Mouse (Mus musculus) large intestine, adult 2 months (tissue): ENCODE measurements around the gene Scoc. TPM values are rescaled to one million over a fixed set of nuclear protein-coding genes. Genes with fewer than 3 reads are reported as not detected.

Source experiments
- DNase-seq: peaks from one replicate; pipeline ENCODE4 v3.0.0-alpha.2; 2012; ENCODE audit warnings: low read depth, low spot score
- WGBS: fragments of 180-500 bp; shearing (Covaris S2); methylation state at CpG from one replicate; pipeline ENCODE4 v1.1.7; 2018; 5-methylcytosine and 5-hydroxymethylcytosine counted together
- polyA plus RNA-seq: library from polyadenylated mRNA; depleted of rRNA; stranded (reverse); fragments of >200 nt; gene quantifications from 2 replicates; pipeline ENCODE4 v1.2.3, GENCODE M21; 2012; rRNA removed

Scoc gene
- polyA plus RNA-seq, 1 experiment = 2.6 TPM

DNA sequence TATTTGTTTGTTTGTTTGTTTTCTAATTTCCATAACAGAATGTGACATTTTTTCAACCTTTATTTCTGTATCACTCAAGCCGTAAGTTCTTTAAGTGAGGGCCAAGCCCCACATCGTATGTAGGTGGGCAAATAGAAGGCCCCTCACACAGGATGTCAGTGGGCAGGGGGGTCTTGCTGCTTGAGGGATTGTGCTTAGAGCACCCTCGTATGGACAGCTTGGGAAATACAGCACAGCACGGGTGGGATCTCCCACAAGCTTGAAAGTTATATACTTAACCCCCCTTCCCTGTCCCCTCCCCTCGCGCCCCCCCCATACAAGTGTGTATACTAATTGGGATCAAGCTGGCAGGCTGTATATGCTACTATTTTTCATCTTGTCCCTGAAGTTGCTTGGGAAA lies 51.4 kb downstream of the Scoc start:
- 36% methylated on average over 6 of the region's 6 CpGs for WGBS
- DNase-seq = no peak

DNA sequence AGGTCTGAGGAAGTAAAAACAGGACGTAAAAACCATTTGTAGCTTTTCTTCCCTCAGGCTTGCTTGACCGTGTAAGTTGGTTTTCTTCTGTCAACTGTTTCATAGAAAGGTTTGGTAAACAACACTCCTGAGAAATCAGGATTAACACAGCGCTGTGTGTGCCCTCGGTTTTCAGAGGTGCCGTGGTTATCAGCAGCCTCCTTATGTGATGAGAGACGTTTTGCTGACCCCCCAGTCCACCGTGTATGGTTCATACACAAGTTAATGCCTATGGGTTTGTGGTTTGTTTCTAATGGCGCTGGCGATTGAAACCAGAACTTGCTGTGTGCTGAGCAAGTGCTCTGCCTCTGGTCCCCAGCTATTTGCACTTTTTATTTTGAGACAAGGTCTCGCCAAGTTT lies 52.6 kb downstream of the Scoc start:
- 69% methylated on average over 10 of the region's 10 CpGs for WGBS
- no peak for DNase-seq

GRCm38 (mm10) chr8:83397726-83398125 lies 60.5 kb downstream of the Scoc start:
- DNase-seq = no peak
- 54% methylated on average over 4 of the region's 4 CpGs for WGBS

DNA sequence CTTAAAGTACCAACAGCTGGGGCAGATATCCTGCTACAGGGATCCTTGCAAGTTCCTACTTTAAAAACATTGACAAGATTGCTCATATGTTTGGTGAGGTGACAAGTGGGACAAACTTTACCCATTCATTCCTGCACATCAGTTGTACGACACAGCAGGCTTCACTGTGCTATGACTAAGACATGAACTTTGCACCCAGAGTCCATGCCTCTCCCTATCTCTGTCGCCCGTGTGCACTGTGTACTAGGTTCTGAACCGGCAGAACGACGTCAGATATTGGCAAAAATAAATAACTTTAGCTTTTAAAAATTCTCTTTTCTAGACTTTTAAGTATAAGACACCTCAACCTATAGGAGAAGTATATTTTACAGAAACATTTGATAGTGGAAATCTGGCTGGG lies 61.5 kb downstream of the Scoc start:
- WGBS = 38% methylated on average over 6 of the region's 6 CpGs
- peak; percentile 11 for DNase-seq

GRCm38 (mm10) chr8:83394325-83394724 lies 63.9 kb downstream of the Scoc start:
- 85% methylated on average over 5 of the region's 5 CpGs for WGBS
- DNase-seq = no peak

DNA sequence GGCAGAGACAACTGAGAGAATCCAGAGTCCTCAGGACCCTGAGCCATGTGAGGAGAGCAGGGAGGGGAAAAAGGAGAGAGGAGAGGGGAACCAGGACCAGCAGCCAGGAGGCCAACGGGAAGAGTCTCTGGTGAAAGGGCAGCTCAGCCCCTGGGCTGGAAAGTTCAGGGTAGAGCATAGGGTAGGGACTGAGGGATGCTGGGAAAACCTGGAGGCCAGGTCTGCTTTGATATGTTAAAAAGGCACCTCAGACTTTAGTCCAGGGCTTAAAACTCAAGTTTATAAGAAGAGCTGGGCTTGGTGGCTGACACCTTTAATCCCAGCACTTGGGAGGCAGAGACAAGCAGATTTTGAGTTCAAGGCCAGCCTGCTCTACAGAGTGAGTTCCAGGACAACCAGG lies 65.7 kb downstream of the Scoc start:
- no peak for DNase-seq
- WGBS = 50% methylated on average over 1 of the region's 1 CpGs

- 9% methylated on average over 14 of the region's 14 CpGs for WGBS
- DNase-seq = no peak
Observed at GRCm38 (mm10) chr8:83390006-83390701, 68.0 kb downstream of the Scoc start.

DNA sequence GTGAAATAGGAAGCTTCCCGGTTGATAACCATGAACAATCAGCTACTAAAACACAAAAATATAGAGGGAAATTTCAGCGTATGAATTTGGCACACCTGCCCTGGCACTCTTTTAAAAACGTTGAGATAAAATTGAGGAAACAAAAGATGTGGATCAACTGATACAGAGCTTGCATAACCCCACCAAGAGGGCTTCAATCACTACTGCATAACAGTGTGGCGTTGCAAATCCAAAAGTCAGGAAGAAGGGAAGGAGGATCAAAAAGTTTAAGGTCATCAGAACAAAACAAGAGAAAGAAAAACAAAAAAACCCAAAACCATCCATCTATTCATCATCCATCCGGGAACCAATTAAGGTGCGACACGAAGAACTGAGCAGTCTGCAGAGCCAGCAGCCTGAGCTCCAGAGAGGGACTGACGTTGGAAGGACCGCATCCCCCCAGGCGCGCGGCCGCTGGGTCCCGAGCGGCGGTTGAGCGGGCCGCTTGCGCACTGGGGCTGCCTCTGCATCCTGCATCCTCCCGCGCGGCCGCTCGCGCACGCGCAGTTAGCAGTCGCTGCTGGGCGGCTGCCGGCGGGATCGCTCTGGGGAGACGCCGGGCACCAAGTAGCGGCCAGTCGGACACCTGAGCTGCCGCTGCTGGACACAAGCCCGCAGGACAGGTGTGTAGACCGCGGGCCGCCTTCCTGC lies 68.7 kb downstream of the Scoc start, which contains the start of gene Clgn:
Gene Clgn, plus strand, starts transcription at position 552 of the 690 bp plus-strand sequence.
- no peak for DNase-seq

DNA sequence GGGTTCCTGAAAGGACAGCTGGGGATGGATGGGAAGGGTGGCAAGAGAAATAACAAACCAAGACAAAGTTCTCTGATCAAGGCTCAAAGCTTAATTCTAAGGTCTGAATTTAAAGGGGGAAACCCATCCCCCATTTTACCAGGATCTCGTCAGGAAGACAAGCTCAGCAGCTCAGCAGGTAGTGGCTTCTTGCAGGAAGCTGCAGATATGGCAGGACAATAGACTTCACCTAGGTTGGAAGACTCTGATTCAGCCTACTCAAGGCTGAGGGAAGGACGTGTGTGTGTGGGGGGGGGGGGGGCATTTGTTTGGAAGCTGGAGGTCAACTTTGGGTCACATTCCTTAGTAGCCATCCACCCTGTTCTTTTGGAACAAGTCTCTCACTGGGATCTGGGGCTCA lies 75.3 kb downstream of the Scoc start:
- WGBS = 34% methylated on average over 2 of the region's 2 CpGs

More for the DNA sequence above, 68.7 kb downstream of the Scoc start, which contains the start of gene Clgn:
- WGBS = 4% methylated on average over 41 of the region's 41 CpGs

GRCm38 (mm10) chr8:83381016-83381415 lies 77.2 kb downstream of the Scoc start:
- no peak for DNase-seq
- 86% methylated on average over 2 of the region's 2 CpGs for WGBS

More for the DNA sequence above, 75.3 kb downstream of the Scoc start:
- no peak for DNase-seq

- 20% methylated on average over 4 of the region's 4 CpGs for WGBS
- DNase-seq = no peak
Observed at GRCm38 (mm10) chr8:83380141-83380540, 78.0 kb downstream of the Scoc start.

Other genes with a start within 250 kb of the Scoc start
- 0.12 TPM in 1 of 2 replicates, not detected in the other for gene Ucp1, start 168.0 kb downstream of the Scoc start, polyA plus RNA-seq
- 2.3 and 3.7 TPM in 2 replicates for gene Elmod2, start 125.9 kb downstream of the Scoc start, polyA plus RNA-seq
- gene Mgat4d, start 109.9 kb downstream of the Scoc start, polyA plus RNA-seq = not detected in 2 replicates
- 0.03 and 0.04 TPM in 2 replicates for gene Clgn, start 68.5 kb downstream of the Scoc start, polyA plus RNA-seq
- gene Olfr370, start 77.4 kb upstream of the Scoc start, polyA plus RNA-seq = not detected in 2 replicates
- gene Ndufb7, start 108.3 kb upstream of the Scoc start, polyA plus RNA-seq = 479 and 502 TPM in 2 replicates
- 323 and 376 TPM in 2 replicates for gene Tecr, start 149.6 kb upstream of the Scoc start, polyA plus RNA-seq
- gene Dnajb1, start 149.8 kb upstream of the Scoc start, polyA plus RNA-seq = 23.2 and 28.3 TPM in 2 replicates
- gene Gipc1, start 194.3 kb upstream of the Scoc start, polyA plus RNA-seq = 42.0 and 46.4 TPM in 2 replicates
- gene Ptger1, start 208.3 kb upstream of the Scoc start, polyA plus RNA-seq = 2.5 and 3.1 TPM in 2 replicates
- 87.2 and 107 TPM in 2 replicates for gene Pkn1, start 240.8 kb upstream of the Scoc start, polyA plus RNA-seq